Mouse (Mus musculus) retina, embryonic 14.5 days (tissue): Measurements from ENCODE around the gene Nrsn2.
A peak's percentile ranks its signal among the peaks of the same experiment; 100 is the strongest.

ENCODE experiments used
- DNase-seq: peaks from one replicate; pipeline ENCODE4 v3.0.0-alpha.2; 2015; ENCODE audit warnings: low spot score

Nrsn2 gene

GRCm38 (mm10) chr2:152376345-152376741, at the start of gene Nrsn2:
Nrsn2 (minus strand) TSS chr2:152376638.
- peak; percentile 55 for DNase-seq

DNA sequence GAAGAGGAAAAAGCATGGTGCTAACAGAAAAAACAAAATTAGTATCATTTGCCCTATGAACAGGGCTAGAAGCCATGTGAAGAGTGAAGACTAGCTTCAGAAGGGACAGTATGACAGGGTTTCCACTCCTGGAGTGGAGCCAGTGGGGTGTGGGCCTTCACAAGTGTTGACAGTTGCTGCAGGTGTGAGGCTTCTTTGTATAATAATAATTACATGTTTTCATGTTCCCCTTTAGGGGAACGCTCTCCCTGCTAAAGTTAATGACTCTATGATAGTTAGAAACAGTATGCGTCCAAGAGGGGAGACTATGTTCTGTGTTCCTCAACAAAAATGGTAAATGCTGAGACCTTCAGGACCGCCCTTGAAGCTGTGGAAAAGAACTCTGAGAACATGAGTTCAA, 39.3 kb upstream of the Nrsn2 start:
- DNase-seq: no peak

DNA sequence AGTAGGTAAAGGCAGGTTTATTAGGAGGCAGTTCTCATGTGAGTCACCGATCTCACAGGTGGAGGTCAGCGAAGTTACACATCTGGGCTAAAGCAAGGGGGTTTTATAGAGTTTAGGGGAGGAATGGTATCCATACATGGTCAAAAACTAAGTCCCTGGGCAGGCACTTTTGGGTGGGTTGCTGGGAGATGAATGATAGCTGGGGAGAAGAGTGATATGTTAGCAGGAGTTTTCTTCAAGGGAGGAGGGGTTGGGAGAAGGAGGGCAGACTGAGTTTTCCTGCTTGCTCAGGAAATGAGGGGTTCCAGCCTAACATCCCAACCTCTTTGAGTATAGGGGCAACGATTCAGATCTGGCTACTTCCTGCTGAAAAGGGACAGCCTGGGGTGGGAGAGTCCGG, 38.8 kb upstream of the Nrsn2 start, which contains the start of gene 6820408C15Rik:
Gene 6820408C15Rik (plus strand): TSS at position 301 of the 400 bp plus-strand sequence.
- DNase-seq: no peak

GRCm38 (mm10) chr2:152414591-152415165, 38.2 kb upstream of the Nrsn2 start, which contains the start of gene Zcchc3:
Zcchc3 (minus strand) TSS chr2:152415027.
- peak; percentile 90 for DNase-seq

GRCm38 (mm10) chr2:152413765-152414584, 37.5 kb upstream of the Nrsn2 start:
- DNase-seq: peak; percentile 54

DNA sequence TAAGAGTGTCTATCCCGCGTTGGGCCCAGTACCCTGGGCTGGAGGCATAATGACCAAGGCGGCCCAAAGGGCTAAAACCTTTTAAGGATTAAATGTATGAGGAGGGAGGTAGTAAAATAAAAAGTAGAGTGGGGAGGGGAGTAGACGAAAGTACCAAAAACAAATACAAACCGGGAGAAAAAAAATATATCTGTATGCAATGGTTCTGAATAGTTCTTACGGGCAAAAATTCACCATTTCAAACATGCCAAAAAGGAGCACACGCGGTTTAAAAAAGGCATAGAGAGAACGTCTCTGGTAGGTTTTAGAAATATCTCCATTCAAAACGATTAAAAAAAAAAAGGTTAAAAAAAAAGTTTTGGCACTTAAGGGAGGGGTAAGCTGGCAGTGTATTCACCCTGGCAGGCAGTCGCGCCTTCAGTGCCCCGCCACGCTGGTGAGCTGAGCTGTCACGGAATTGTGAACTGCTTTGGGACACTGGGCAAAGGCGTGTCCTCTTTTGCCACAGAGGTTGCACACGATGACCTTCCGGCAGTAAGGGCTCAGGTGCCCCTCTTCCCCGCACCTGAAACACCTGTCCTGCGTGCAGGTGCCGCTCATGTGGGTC, 36.8 kb upstream of the Nrsn2 start:
- DNase-seq: no peak

DNA sequence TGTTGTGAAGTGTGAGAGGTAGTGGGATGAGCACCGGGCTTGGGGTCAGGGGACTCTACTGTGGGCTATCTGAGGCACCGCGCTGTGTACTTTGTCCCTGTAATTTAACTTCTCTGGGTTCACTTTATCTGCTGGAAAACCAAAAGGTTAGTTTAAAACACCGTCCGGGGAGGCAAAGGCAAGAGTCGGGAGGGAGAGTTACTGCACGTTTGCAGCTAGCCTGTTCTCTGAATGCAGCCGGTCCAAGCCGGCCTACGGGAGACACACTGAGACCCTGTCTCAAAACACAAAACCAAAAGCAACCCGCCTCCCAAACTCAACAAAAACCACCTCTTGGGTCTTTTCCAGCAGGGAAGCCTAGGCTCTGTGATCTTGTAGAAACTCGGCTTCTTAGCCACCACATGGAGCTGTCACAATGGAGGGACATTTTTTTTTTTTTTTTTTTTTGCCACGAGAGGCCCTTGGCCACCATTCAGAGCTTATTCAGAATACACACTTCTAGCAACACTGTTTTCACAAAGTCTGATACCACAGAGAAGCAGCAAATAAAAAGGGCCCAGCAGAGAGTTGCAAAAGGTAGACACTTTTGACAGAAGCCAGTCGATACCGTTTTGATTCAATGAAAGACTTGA, 36.2 kb upstream of the Nrsn2 start:
- no peak for DNase-seq

DNA sequence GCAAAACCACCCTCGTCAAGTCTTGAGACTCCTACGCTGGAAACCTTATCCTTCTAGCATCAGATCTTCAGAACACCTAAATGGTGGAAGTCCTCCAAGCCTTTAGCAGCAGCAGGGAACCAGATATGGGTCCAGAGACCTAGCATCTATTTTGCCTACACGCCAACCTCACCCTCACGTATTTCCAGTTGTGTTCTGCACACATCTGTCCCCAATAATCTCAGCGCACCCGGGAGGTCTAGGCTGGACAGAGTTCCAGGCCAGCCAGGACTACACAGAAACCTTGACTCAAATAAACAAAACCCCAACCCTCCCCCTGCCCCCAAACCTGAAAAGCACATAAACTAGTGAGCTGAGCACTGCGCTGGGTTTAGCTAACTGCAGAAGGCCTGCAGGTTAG, 35.0 kb upstream of the Nrsn2 start:
- DNase-seq: no peak

DNA sequence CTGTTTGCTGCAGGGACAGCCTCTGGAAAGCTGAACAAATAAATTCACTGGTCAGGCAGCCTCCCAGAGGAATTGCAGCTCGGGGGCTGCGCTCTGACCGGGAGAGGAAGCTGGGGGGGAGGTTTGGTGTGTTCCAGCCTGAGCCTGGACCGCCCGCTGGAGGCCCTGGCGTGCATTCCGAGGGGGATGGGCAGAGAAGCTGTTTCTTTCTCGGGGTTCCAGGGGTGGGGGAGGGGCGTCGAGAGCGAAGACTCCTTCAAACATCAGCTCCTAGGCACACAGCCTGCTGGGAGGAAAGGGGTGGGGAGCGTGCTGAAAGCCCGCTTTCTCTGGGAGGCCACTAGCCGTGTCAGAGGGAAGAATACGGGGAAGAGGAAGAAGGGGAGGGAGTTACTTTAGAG, 34.5 kb upstream of the Nrsn2 start:
- peak; percentile 92 for DNase-seq

DNA sequence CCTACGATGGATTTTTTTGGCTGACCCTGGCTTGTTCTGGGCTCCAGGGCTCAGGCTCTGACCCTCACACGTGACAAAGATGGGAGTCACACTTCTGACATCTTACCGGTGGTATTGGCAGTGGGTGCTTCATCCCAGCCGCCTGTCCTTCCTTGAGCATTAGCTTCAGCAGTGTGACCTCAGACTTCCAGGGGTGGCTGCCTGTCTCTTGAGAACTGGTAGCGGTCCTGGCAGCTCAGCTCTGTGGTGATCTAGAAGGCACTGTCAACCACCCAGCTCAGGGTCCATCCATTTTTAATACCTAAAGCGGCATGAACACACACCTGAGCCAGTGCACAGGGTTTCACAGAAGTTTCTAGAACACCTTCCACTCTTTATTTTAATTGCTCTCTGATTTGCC, 33.3 kb upstream of the Nrsn2 start:
- DNase-seq: no peak

DNA sequence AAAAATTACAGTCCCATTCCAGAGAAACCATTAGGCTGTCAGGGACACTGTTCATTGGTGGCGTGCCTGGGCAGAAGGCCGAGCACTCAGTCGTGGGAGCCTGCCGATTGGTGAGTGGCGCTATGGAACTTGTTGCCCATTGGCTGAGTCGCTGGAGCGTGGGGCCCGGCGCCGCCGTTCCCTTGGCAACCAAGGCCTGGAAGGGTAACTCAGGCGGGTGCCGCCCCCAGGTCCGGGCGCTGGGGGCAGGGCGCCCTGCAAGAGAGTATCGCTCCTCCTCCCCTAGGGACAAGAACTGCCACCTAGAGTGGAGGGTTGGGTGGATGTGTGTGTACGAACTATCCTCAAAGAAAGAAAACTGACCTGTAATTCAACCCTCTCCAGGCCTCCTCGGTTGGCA, 29.7 kb upstream of the Nrsn2 start:
- peak; percentile 97 for DNase-seq

- no peak for DNase-seq
Measured at GRCm38 (mm10) chr2:152399122-152399542, 22.7 kb upstream of the Nrsn2 start.

- peak; percentile 96 for DNase-seq
Measured at GRCm38 (mm10) chr2:152398691-152399090, 22.3 kb upstream of the Nrsn2 start.

- DNase-seq: peak; percentile 96
Measured at GRCm38 (mm10) chr2:152397680-152398435, 21.4 kb upstream of the Nrsn2 start, which contains the start of gene Sox12. Sox12 (minus strand) TSS chr2:152398063.

- DNase-seq: peak; percentile 76
Measured at GRCm38 (mm10) chr2:152397004-152397589, 20.7 kb upstream of the Nrsn2 start.

- peak; percentile 94 for DNase-seq
Measured at GRCm38 (mm10) chr2:152396110-152397003, 19.9 kb upstream of the Nrsn2 start.

GRCm38 (mm10) chr2:152395271-152395920, 19.0 kb upstream of the Nrsn2 start:
- no peak for DNase-seq

DNA sequence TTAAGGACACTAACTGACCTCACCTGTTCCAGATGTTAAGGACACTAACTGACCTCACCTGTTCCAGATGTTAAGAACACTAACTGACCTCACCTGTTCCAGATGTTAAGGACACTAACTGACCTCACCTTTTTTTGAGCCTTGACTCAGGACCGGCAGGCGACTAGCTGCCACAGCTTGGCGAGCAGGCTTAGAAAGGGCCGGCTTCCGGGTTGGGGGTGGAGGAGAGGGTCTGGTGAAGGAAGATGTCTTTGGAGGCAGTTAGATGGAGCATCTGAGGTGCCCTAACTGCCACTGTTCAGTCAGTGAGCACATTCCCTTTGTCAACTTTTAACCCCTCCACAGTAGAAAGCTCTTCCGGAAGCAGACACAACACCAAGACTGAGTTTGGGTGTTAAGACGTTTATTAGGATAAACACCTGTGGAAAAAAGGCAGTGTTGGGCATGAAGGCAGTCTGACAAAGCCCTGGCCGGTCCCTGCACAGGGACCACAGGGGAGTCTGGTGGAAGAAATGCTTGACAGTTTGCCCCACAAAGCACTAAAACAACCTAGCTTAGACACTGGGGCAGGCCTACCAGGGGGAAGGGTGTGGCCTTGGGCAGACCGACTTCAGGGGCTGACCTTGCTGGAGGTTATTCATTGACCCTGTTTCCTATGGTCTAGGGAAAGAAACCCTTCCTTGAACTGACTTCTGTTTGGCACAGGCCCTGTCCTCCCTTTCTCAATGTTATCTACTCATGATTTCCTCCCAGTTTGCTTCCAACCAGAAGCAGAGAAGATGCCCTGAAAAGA, 17.0 kb upstream of the Nrsn2 start:
- no peak for DNase-seq

- DNase-seq: peak; percentile 86
Measured at GRCm38 (mm10) chr2:152392786-152393185, 16.3 kb upstream of the Nrsn2 start.
